ENCODE assay signal across 33 mouse cellular contexts in genomic region chr5:14998077-14998476, GRCm38 (mm10). TPM values are rescaled to one million over a fixed set of nuclear protein-coding genes. Genes with fewer than 3 reads are reported as not detected.
"Had no signal": no experiment of that assay in that cellular context is flagged by ENCODE, and none has a peak within 500 bp of the region (broad histone marks: within the 10 kb centered on the region; RNA-seq: fewer than 3 reads in every experiment).

No protein-coding gene starts in this region.

RNA-seq across cellular contexts. Expression of gene Gm10354, which starts 19.3 kb away (rescaled TPM):
- total RNA-seq: gastrocnemius, adult 2 months; gastrocnemius, postnatal 10 days; gastrocnemius, postnatal 25 days; gastrocnemius, postnatal 4 days; granulocyte monocyte progenitor cell, adult 5-6 weeks; heart, adult 18-20 months; heart, adult 8-10 months; heart, postnatal 10 days; heart, postnatal 25 days; heart, postnatal 4 days; layer of hippocampus, adult 2 months; layer of hippocampus, postnatal 10 days; layer of hippocampus, postnatal 25 days; left cerebral cortex, adult 2 months; left cerebral cortex, postnatal 14 days; left cerebral cortex, postnatal 36 days; liver, adult 2 months had no signal
- polyA plus RNA-seq: forebrain, embryonic 16.5 days; frontal cortex, adult 2 months; heart, embryonic 10.5 days; heart, embryonic 14.5 days; heart, embryonic 16.5 days; hindbrain, embryonic 10.5 days; hindbrain, embryonic 14.5 days; hindbrain, embryonic 16.5 days; inflammation-experienced regulatory T-cells, adult 6 months; intestine, embryonic 15.5 days; intestine, postnatal 0 days; kidney, embryonic 14.5 days; kidney, embryonic 16.5 days; limb, embryonic 10.5 days; limb, embryonic 12.5 days; limb, embryonic 15.5 days; liver, adult 2 months had no signal

RNA-seq across cellular contexts. Expression of gene Gm17019, which starts 34.7 kb away (rescaled TPM):
- total RNA-seq: gastrocnemius, adult 2 months; gastrocnemius, postnatal 10 days; gastrocnemius, postnatal 25 days; gastrocnemius, postnatal 4 days; granulocyte monocyte progenitor cell, adult 5-6 weeks; heart, adult 18-20 months; heart, adult 8-10 months; heart, postnatal 10 days; heart, postnatal 25 days; heart, postnatal 4 days; layer of hippocampus, adult 2 months; layer of hippocampus, postnatal 10 days; layer of hippocampus, postnatal 25 days; left cerebral cortex, adult 2 months; left cerebral cortex, postnatal 14 days; left cerebral cortex, postnatal 36 days; liver, adult 2 months had no signal
- polyA plus RNA-seq: forebrain, embryonic 16.5 days; frontal cortex, adult 2 months; heart, embryonic 10.5 days; heart, embryonic 14.5 days; heart, embryonic 16.5 days; hindbrain, embryonic 10.5 days; hindbrain, embryonic 14.5 days; hindbrain, embryonic 16.5 days; inflammation-experienced regulatory T-cells, adult 6 months; intestine, embryonic 15.5 days; intestine, postnatal 0 days; kidney, embryonic 14.5 days; kidney, embryonic 16.5 days; limb, embryonic 10.5 days; limb, embryonic 12.5 days; limb, embryonic 15.5 days; liver, adult 2 months had no signal

RNA-seq across cellular contexts. Expression of gene Speer4e, which starts 59.8 kb away (rescaled TPM):
- total RNA-seq: gastrocnemius, adult 2 months; gastrocnemius, postnatal 10 days; gastrocnemius, postnatal 25 days; gastrocnemius, postnatal 4 days; granulocyte monocyte progenitor cell, adult 5-6 weeks; heart, adult 18-20 months; heart, adult 8-10 months; heart, postnatal 10 days; heart, postnatal 25 days; heart, postnatal 4 days; layer of hippocampus, adult 2 months; layer of hippocampus, postnatal 10 days; layer of hippocampus, postnatal 25 days; left cerebral cortex, adult 2 months; left cerebral cortex, postnatal 14 days; left cerebral cortex, postnatal 36 days; liver, adult 2 months had no signal
- polyA plus RNA-seq: forebrain, embryonic 16.5 days; frontal cortex, adult 2 months; heart, embryonic 10.5 days; heart, embryonic 16.5 days; hindbrain, embryonic 10.5 days; hindbrain, embryonic 14.5 days; hindbrain, embryonic 16.5 days; inflammation-experienced regulatory T-cells, adult 6 months; intestine, embryonic 15.5 days; intestine, postnatal 0 days; kidney, embryonic 14.5 days; kidney, embryonic 16.5 days; limb, embryonic 10.5 days; limb, embryonic 12.5 days; limb, embryonic 15.5 days; liver, adult 2 months had no signal
